Mouse (Mus musculus) testis, adult 2 months (tissue): Measurements from ENCODE around the gene Arhgap6. TPM values are rescaled to one million over a fixed set of nuclear protein-coding genes. Genes with fewer than 3 reads are reported as not detected.

ENCODE experiments used
- H3K27ac ChIP-seq: fragments of 200-500 bp; 2 replicates; pipeline ENCODE4 v1.5.1; 2012; ENCODE audit warnings: low read depth, low read length; ENCODE audit not compliant: control insufficient read depth, insufficient read depth
- H3K27me3 ChIP-seq: fragments of 200-500 bp; 2 replicates; pipeline ENCODE4 v1.6.1; 2012; ENCODE audit warnings: mild to moderate bottlenecking, low read length, moderate library complexity; ENCODE audit not compliant: control insufficient read depth, insufficient read depth
- H3K36me3 ChIP-seq: fragments of 200-500 bp; 2 replicates; pipeline ENCODE4 v1.6.1; 2012; ENCODE audit warnings: mild to moderate bottlenecking, low read length; ENCODE audit not compliant: control insufficient read depth, insufficient read depth
- H3K4me1 ChIP-seq: fragments of 200-500 bp; 2 replicates; pipeline ENCODE4 v1.6.1; 2012; ENCODE audit warnings: low read length; ENCODE audit not compliant: control insufficient read depth, insufficient read depth
- H3K4me3 ChIP-seq: fragments of 200-500 bp; 2 replicates; pipeline ENCODE4 v1.5.1; 2012; ENCODE audit warnings: low read depth, mild to moderate bottlenecking, low read length, moderate library complexity, mixed read lengths; ENCODE audit not compliant: control insufficient read depth
- CTCF ChIP-seq: fragments of 200-500 bp; IDR thresholded peaks from 2 replicates; pipeline ENCODE4 v1.5.1; 2012; ENCODE audit warnings: low read depth, mild to moderate bottlenecking, inconsistent platforms, low read length, moderate library complexity; ENCODE audit not compliant: control insufficient read depth, insufficient read depth, insufficient replicate concordance
- POLR2A ChIP-seq: fragments of 200-500 bp; IDR thresholded peaks from 2 replicates; pipeline ENCODE4 v1.6.1; 2012; ENCODE audit warnings: low read depth, mild to moderate bottlenecking, inconsistent platforms, low read length, moderate library complexity; ENCODE audit not compliant: control insufficient read depth
- polyA plus RNA-seq: library from polyadenylated mRNA; depleted of rRNA; stranded (reverse); fragments of >200 nt; gene quantifications from 2 replicates; pipeline ENCODE4 v1.2.3, GENCODE M21; 2012

The Arhgap6 gene
- polyA plus RNA-seq, 1 experiment: 0.07 TPM

GRCm38 (mm10) chrX:169123115-169123772, 328.3 kb downstream of the Arhgap6 start:
- Histone ChIP-seq H3K36me3 (no peaks in the 10 kb centered on the region), H3K4me3 (no peak overlapping the region), H3K4me1 (no peaks in the 10 kb centered on the region), H3K27me3 (no peaks in the 10 kb centered on the region), H3K27ac (no peak overlapping the region)
- no peak for TF ChIP-seq POLR2A
- TF ChIP-seq CTCF: no peak

GRCm38 (mm10) chrX:169123773-169124151, 328.9 kb downstream of the Arhgap6 start:
- TF ChIP-seq CTCF (no peak), POLR2A (no peak)
- no peak overlapping the region for H3K27ac ChIP-seq
- no peak overlapping the region for H3K4me3 ChIP-seq
- no peaks in the 10 kb centered on the region for H3K36me3 ChIP-seq
- no peaks in the 10 kb centered on the region for H3K27me3 ChIP-seq
- no peaks in the 10 kb centered on the region for H3K4me1 ChIP-seq

GRCm38 (mm10) chrX:169139758-169140157, 344.9 kb downstream of the Arhgap6 start:
- Histone ChIP-seq H3K36me3 (no peaks in the 10 kb centered on the region), H3K4me1 (no peaks in the 10 kb centered on the region), H3K27me3 (no peaks in the 10 kb centered on the region), H3K27ac (no peak overlapping the region), H3K4me3 (no peak overlapping the region)
- no peak for TF ChIP-seq CTCF
- no peak for TF ChIP-seq POLR2A

- H3K36me3 ChIP-seq: no peaks in the 10 kb centered on the region
- no peak overlapping the region for H3K27ac ChIP-seq
- H3K4me1 ChIP-seq: no peaks in the 10 kb centered on the region
- no peaks in the 10 kb centered on the region for H3K27me3 ChIP-seq
- TF ChIP-seq POLR2A (no peak), CTCF (no peak)
- H3K4me3 ChIP-seq: no peak overlapping the region
These were observed 345.6 kb downstream of the Arhgap6 start for GRCm38 (mm10) chrX:169140467-169140866.

GRCm38 (mm10) chrX:169153805-169154204, 358.9 kb downstream of the Arhgap6 start:
- Histone ChIP-seq H3K4me1 (no peaks in the 10 kb centered on the region), H3K4me3 (no peak overlapping the region), H3K27me3 (no peaks in the 10 kb centered on the region), H3K27ac (no peak overlapping the region), H3K36me3 (no peaks in the 10 kb centered on the region)
- TF ChIP-seq POLR2A (no peak), CTCF (no peak)

GRCm38 (mm10) chrX:169158385-169158784, 363.5 kb downstream of the Arhgap6 start:
- no peak for TF ChIP-seq CTCF
- no peak for TF ChIP-seq POLR2A
- Histone ChIP-seq H3K27me3 (no peaks in the 10 kb centered on the region), H3K4me3 (no peak overlapping the region), H3K4me1 (no peaks in the 10 kb centered on the region), H3K36me3 (no peaks in the 10 kb centered on the region), H3K27ac (no peak overlapping the region)

- Histone ChIP-seq H3K27me3 (no peaks in the 10 kb centered on the region), H3K36me3 (no peaks in the 10 kb centered on the region), H3K4me1 (no peaks in the 10 kb centered on the region), H3K4me3 (no peak overlapping the region), H3K27ac (no peak overlapping the region)
- no peak for TF ChIP-seq POLR2A
- TF ChIP-seq CTCF: no peak
These were observed 376.1 kb downstream of the Arhgap6 start for GRCm38 (mm10) chrX:169170981-169171380.
